Mouse (Mus musculus) embryonic facial prominence, embryonic 13.5 days (tissue): ENCODE data around the gene Esp15. TPM values are rescaled to one million over a fixed set of nuclear protein-coding genes. Genes with fewer than 3 reads are reported as not detected.
"Not testable (repeated sequence)": the region's sequence is repeated elsewhere in the genome, so short reads cannot be mapped to it uniquely, and the experiment has no call there.

Experiments used
- ATAC-seq: fragments of 200-750 bp; cut with Nextera tagmentation; 2 replicates; pipeline ENCODE4 v1.8.0; 2017; ENCODE audit warnings: low read depth; ENCODE audit not compliant: insufficient number of reproducible peaks, insufficient read depth, low FRiP score, low TSS enrichment
- H3K27ac ChIP-seq: fragments of 300-500 bp; sonication (generic); 2 replicates; pipeline ENCODE4 v1.5.1; 2015; ENCODE audit warnings: moderate library complexity, mild to moderate bottlenecking, inconsistent platforms
- H3K27me3 ChIP-seq: fragments of 300-500 bp; sonication (generic); 2 replicates; pipeline ENCODE4 v1.6.1; 2015; ENCODE audit warnings: mild to moderate bottlenecking, inconsistent platforms
- H3K36me3 ChIP-seq: fragments of 300-500 bp; sonication (generic); 2 replicates; pipeline ENCODE4 v1.6.1; 2015; ENCODE audit warnings: mild to moderate bottlenecking, inconsistent platforms
- H3K4me1 ChIP-seq: fragments of 300-500 bp; sonication (generic); 2 replicates; pipeline ENCODE4 v1.6.1; 2015; ENCODE audit warnings: inconsistent platforms
- H3K4me2 ChIP-seq: fragments of 300-500 bp; sonication (generic); 2 replicates; pipeline ENCODE4 v1.6.1; 2015; ENCODE audit warnings: moderate library complexity, mild to moderate bottlenecking, inconsistent platforms
- H3K4me3 ChIP-seq: fragments of 300-500 bp; sonication (generic); 2 replicates; pipeline ENCODE4 v1.5.1; 2015; ENCODE audit warnings: mild to moderate bottlenecking, inconsistent platforms
- H3K9ac ChIP-seq: fragments of 300-500 bp; sonication (generic); 2 replicates; pipeline ENCODE4 v1.6.1; 2015; ENCODE audit warnings: mild to moderate bottlenecking, inconsistent platforms
- H3K9me3 ChIP-seq: fragments of 300-500 bp; sonication (generic); 2 replicates; pipeline ENCODE4 v1.6.1; 2016; ENCODE audit warnings: inconsistent platforms
- WGBS: fragments of 180-500 bp; shearing (Covaris S2); methylation state at CpG from one replicate; pipeline ENCODE4 v1.1.7; 2015; ENCODE audit warnings: mixed read lengths; 5-methylcytosine and 5-hydroxymethylcytosine counted together
- polyA plus RNA-seq: library from polyadenylated mRNA; unstranded; fragments of >200 nt; fragmentation: Nextera tagmentation; extraction: Ambion mirVana; gene quantifications from 2 replicates; pipeline ENCODE4 v1.2.1, GENCODE M21; 2015

Esp15 gene
- not detected in 2 replicates for polyA plus RNA-seq

DNA sequence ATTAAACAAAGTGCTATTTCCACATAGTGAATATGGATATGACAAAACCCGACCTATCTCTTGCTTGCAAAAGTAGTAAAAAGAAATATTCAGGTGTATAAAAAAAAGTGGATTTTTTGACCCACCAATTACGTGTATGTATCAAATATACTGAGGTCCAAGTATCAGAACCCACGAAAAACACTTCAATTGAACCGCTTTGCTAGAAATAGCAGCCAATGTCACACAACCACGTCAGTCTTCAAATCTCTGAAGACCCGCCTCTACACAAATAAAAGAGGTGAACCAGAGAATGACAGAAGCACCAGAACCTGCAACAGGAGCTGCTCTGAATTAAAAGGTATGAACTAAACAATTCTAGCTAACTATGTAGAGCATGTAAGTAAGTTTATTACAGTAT lies at the start of gene Esp15:
Gene Esp15, plus strand, starts transcription at position 301 of the 400 bp plus-strand sequence.
- H3K4me1 ChIP-seq, H3K9ac ChIP-seq, H3K27ac ChIP-seq, H3K9me3 ChIP-seq, H3K27me3 ChIP-seq, H3K4me2 ChIP-seq, H3K36me3 ChIP-seq, H3K4me3 ChIP-seq, ATAC-seq: not testable (repeated sequence)
- WGBS: 70% methylated on average over 6 of the region's 6 CpGs

DNA sequence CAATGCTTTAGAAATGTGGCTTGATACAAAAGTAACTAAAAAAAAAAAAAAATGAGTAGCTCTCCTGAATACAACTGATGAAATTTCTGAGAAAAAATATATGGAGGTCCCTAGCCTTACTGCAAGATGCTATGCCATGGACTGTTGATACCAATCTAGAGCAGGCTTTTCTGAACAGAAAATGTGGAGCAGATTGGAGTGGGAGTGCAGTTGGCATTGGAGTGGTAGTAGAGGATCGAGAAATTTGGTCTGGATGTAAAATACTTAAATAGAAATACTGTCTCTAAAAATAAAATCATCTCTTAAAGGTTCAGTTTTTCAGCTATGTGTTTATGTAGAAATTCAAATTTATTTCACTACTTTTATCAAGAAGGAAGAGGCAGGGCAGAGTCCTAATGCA lies 49.2 kb upstream of the Esp15 start:
- Histone ChIP-seq H3K9me3 (0 out of 2 replicates have a peak, but pooled peaks cover 4% of the 10 kb centered on the region), H3K27me3 (no peaks in the 10 kb centered on the region), H3K4me1 (no peaks in the 10 kb centered on the region), H3K9ac (no peak overlapping the region), H3K4me3 (no peak overlapping the region), H3K36me3 (no peaks in the 10 kb centered on the region), H3K4me2 (no peak overlapping the region), H3K27ac (no peak overlapping the region)
- ATAC-seq: no peak
- WGBS: 41% methylated on average over 1 of the region's 1 CpGs

Other genes with a start within 250 kb of the Esp15 start
- gene Esp18, start 234.6 kb upstream of the Esp15 start, polyA plus RNA-seq: not detected in 2 replicates
- gene Esp16, start 104.8 kb upstream of the Esp15 start, polyA plus RNA-seq: not detected in 2 replicates